Mouse (Mus musculus) thymus, postnatal 14 days (tissue): ENCODE results near the gene Olfr370.
"Not testable (repeated sequence)": the region's sequence is repeated elsewhere in the genome, so short reads cannot be mapped to it uniquely, and the experiment has no call there.

Source experiments
- DNase-seq: peaks from one replicate; pipeline ENCODE4 v3.0.0; 2021

Olfr370 gene

DNA sequence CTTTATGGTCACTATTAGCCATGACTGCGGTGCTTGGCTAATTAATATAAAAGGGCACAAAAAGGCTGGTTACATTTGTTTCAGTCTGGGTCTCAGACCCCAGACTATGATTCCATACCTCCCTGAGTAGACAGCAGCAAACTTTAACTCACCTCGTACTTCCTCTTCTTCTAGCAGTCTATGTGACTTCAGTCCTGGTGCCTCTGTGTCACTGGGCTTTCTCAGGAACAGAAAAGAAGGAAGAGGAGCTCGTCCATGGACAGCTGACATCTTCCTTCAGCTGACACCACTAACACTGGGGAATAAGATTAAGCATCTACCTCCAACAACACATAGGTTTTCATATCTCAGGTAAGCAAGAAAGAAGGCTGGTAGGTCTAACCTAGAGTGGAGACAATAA, at the start of gene Olfr370:
Olfr370 (plus strand) TSS at position 45 of the 400 bp plus-strand sequence.
- no peak for DNase-seq

DNA sequence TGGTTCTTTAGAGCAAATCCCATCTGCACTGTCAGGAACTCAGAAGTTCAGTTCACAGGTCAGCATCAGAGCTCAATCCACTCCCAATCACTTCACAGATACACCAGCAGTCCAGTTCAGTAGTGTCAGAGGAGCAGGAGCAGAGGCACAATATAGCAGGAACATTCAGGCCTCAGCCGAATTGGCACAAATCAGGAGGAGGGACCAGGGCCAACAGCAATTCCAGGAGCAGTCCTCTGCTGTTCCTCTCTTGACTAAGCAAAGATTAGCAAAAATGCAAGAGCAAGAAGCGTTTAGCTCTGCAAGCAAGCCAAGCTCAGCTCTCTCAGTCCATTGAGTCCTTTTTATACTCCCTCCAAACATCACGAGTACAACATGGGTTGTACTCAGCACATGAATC, 23.9 kb upstream of the Olfr370 start:
- no peak for DNase-seq

DNA sequence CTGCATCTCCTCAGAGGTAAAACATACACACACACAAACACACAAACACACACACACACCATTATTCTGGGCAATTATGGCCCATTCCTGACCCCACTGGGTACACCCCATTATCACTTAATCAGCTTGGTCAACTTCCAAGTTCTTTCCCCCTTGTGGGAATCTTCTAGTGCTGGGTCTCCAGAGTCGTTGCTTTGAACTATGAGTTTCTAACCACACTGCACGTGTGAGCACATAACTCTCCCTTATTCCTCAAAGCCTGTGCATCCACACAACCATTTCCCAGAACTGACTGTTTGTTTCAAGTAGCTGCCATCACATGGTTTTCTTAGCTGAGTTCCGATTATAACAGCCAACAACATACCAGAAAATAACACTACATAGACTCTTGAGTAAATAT, 15.1 kb upstream of the Olfr370 start:
- DNase-seq: no peak

- DNase-seq: not testable (repeated sequence)
Observed at GRCm38 (mm10) chr8:83520907-83521306, 14.7 kb upstream of the Olfr370 start.

DNA sequence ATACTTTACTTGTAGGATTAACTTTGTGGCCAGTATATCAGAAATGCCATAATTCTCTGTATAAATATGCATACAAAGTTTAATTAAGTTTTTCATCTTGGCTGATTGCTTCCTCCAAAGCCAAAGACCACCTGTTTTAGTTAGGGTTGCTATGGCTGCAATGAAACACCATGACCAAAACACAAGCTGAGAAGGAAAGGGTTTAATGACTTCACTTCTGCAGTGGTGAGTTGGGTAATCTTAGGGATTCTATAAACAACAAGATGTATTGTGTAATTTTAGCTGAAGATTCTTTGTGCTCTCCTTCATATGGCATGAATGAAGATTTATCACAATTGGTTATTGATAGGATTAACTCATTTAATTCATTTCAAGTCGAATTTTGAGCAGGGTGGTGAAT, 14.3 kb upstream of the Olfr370 start:
- no peak for DNase-seq

DNA sequence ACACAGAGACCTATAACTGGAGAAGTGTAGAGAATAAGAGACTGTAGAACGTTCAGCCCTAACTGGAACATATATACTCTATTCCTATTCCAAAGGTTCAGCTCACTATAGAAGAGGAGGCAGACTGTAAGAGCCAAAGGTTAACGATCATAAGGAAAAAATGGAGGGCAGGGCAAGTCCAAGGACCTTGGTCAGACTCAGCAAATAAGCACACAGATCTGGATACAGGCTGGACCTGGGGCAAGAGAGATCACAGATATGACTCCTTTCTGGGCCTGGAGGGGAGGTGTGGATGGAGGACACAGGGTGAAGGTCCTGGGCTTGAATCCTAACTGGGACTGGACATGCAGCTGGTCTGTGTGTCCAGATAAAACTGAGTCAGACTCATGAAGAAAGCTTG, 778 bp upstream of the Olfr370 start:
- no peak for DNase-seq

GRCm38 (mm10) chr8:83562669-83563068, 27.1 kb downstream of the Olfr370 start:
- DNase-seq: no peak

- no peak for DNase-seq
Observed at GRCm38 (mm10) chr8:83563246-83563645, 27.7 kb downstream of the Olfr370 start.

DNA sequence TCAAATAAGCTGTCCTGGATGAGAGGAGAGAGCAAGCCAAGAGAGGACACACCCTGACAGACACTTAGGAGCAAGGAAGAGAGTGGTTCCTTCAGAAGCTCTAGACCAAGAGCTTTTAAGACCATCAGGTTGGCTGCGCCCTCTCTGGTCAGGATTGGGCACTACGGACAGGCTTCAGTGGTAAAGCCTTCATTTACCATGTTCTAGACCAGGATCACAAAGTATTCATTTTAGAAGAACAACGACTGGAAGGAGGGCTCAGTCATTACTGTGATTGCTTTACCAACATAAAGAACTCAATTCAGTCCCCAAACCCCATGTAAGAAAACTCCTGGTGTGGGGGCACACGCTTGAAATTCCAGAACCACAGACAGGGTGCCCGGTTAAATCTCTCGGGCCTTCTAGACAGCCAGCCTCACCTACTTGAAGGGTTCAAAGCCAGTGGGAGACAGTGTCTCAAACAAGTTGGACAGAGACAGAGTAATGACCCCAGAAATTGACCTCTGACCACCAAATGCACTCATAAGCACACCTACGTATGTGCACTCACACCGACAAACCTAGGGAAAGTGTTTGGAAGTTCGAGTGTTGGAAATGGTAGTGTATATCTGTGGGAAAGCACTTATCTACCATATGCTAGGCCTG, 30.3 kb downstream of the Olfr370 start:
- peak; percentile 54 for DNase-seq

- DNase-seq: peak; percentile 96
Observed at GRCm38 (mm10) chr8:83566469-83567395, 31.2 kb downstream of the Olfr370 start, which contains the start of gene Ndufb7. TSS of gene Ndufb7 (plus strand) at chr8:83566671.

GRCm38 (mm10) chr8:83567668-83568067, 32.1 kb downstream of the Olfr370 start:
- DNase-seq: no peak

DNA sequence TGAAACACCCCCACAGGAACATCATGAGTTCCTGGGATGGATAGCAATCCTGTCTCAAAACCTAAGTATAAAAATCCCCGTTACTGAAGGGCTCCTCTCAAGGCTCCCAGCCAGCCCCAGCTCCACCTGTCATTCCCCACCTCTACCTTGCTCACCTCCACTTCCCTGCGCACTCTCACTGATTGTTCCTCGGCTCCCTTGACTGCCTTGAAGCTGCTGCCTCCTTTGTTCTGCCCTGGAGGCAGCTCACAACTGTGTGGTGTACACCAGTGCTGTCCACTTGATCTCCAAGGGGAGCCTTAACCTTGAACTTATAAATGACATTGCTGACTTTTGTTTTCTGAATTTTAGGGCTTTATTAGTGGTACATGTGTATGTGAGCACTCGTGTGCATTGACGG, 32.5 kb downstream of the Olfr370 start:
- no peak for DNase-seq

DNA sequence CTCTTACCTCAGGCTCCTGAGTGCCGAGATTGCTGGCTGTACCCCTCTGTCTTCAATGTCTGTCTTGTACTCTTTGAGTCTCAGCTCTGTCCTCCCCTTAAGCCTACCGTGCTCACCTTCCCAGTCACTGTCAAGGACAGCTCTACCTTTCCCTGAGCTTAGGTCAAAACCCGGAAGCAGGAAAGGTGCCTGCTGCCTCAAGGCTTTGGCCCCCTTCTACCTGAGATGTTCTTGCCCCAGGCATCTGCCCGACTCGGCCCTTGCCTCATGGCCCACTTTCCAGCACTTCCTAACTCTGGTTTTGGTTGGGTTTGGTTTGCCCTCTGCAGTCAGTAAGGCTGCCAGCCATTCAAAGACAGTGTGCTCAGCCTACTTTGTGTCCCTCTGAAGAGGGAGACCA, 33.2 kb downstream of the Olfr370 start:
- DNase-seq: no peak

DNA sequence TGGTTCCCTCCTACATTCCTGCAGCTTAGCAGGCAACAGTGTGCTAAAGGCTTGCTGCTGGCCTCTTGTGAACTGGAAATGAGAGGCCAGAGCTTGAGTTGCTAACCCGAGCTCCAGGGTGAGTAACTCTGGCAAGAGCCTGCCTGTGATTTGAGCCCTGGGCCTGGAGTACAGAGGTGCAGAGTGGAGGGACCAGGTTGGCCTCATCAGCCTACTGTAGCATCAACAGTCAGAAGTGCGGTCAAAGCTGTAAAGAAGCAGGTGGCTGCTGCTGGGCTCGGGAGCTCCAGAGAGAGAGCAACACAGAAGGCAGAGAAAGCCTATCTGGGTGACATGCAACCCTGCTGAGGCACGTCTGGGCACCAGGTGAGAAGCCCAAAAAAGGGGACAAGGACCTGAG, 33.6 kb downstream of the Olfr370 start:
- no peak for DNase-seq

DNA sequence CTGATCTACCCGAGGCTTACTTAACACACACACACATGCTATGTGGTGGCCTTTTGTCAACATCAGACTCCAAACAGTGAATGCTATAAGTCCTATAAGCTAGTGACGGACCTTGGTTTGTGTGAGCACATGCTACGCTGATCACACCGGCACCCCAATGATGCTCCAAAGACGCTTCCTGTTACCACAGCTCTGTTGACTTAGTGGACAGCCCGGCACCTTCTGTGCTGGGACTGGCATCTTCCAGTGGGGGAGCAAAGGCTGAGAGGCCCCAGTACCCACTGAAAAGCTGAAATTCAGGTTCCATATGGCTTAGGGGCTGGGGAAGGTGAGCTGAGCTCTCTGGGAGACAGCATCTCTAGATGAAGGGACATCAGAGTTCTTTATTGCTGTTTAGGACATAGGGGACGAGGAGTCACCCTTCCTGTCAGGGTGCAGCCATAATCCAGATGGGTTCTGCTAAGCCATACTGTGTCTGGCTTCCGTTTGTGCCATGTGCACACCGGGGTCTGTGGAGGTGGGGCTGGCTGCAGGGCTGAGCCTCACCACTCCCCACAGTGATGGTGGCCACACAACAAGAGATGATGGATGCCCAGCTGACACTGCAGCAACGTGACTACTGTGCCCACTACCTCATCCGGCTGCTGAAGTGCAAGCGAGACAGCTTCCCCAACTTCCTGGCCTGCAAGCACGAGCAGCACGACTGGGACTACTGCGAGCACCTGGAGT, 34.9 kb downstream of the Olfr370 start:
- DNase-seq: no peak

- DNase-seq: not testable (repeated sequence)
Observed at GRCm38 (mm10) chr8:83571001-83571340, 35.4 kb downstream of the Olfr370 start.

GRCm38 (mm10) chr8:83571791-83572190, 36.2 kb downstream of the Olfr370 start:
- DNase-seq: no peak

GRCm38 (mm10) chr8:83572246-83572812, 36.7 kb downstream of the Olfr370 start:
- no peak for DNase-seq

- DNase-seq: peak; percentile 77
Observed at GRCm38 (mm10) chr8:83573140-83573875, 37.7 kb downstream of the Olfr370 start.

GRCm38 (mm10) chr8:83574631-83575315, 39.2 kb downstream of the Olfr370 start:
- no peak for DNase-seq

DNA sequence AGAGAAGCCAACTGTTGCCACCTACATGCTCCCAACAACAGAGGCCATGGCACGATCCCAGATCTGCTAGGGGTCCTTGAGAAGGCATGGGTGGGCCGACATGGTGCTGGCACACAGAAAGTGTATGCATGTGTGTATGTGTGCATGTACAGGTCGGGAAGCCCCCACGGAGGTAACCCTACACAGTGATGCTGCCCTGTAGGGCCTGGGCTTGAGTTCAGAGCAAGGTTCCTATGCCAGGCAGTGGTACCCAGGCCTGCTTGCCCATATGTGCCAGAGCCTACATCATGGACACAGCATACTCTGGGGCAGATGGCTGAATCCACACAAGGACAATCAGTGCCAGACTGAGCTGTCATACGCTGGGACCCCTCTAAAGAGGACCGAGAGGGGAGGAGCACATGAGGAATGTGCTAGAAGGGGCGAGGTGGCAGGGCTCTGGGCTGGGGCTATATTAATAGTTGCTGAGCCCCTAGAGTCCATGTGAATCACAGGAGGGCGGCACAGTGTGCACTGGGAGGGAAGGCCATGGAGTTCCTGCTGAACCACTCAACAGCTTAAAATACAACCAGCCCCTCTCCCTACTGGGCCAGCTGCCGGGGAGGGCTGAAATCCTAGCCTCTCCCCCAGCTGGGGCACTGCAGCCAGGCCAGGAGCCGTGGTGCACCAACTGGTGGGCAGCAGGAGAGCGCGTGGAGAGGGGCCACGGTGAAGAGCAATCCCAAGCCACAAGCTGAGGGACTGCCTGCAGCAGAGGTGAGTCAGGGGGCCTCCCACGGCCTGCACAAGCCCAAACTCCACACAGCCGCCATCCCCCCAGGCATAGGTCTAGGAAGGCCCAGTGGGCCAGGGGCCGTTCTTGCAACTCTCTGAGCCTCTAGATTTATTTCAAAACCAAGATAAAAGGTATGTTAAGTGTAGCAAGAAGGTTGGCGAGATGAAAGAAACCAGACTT, 40.3 kb downstream of the Olfr370 start:
- no peak for DNase-seq
